Mouse (Mus musculus) lung, postnatal 4 days (tissue): ENCODE data around the gene Ctbp1.
A peak's percentile ranks its signal among the peaks of the same experiment; 100 is the strongest.

ENCODE experiments used
- DNase-seq, 2 experiments: peaks; one replicate each; pipeline ENCODE4 v3.0.0; 2021

The Ctbp1 gene

DNA sequence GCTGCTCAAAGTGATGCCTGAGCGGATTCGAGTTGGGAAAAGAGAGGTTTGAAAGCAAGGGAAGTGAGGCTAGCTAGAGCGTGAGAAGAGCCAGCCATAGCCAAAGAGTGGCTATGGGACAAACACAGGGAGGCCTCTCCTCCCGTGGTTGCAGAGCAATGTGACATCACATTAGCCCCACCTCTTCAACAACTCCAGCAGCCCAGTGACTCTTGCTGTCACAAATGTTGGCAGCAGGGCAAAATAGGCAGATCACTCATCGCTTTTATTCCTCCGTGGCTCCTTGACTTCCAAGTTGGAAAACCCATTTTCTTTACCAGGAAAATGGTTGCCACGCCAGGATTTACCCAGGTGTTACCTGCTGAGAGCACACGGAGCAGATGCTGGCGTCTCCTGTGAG lies 67.7 kb downstream of the Ctbp1 start:
- DNase-seq, result no peak

DNA sequence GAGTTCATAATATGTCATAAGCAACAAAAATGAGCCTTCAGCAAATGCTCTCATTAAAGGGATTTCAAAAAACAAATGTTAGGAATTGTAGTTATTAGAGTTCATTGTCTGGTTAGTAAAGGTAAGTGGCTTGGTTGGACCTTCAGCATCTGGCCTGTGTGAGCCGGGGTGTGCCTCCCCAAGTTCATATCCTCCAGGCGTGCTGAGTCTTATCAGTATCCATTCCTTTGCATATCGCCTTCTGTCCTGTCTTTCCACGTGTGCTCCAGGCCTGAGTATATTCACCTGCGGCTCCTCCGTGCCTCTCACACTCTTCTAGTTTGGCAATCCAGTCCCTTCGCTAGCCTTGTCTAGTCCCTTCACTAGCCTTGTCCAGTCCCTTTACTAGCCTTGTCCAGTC lies 68.5 kb downstream of the Ctbp1 start:
- DNase-seq, result no peak

- no peak for DNase-seq
These were observed 70.5 kb downstream of the Ctbp1 start for GRCm38 (mm10) chr5:33204284-33204683.

DNA sequence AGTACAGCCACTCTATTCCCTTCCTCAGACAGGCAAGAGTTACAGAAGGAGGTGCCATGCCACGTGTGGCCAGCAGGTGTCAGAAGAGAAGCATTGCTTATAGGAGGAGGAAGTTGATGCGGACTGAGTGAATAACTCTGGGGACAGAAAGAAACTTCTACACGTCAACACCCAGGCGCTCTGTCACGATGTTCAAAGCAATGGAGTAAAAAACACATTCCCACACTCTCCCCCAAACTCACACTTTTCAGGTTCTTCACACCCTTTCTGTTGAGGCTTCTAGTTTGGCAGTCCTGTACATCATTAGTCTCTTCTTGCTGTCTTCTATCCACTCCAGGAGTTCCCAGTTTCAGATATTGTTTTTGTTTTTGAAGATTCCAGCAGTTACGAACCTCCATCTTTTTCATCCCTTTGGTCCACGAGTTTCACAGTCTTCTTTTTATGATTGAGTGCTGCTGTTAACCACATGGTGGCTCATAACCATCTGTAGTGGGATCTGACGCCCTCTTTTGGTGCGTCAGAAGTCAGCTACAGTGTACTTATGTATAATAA lies 71.0 kb downstream of the Ctbp1 start:
- DNase-seq, result peak; percentile 79 to 85

DNA sequence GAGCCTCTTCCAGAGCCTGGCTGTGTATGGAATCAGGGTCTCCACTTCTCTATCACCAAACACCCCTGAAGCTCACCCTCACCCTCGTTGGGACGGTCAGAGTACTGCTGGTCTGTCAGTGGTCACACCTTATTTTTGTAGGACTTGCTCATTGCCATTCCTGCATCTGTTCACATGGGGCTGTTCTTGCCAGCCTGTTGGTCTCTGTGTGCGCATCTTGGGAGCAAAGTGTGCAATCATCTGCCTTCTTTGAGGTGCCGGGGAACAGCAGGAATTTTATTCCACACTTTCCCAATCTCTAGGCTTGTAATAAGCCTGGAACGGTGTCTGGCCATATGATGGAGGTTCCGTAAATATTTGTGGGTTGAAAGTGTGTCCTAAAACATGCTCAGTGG lies 71.6 kb downstream of the Ctbp1 start:
- DNase-seq, result no peak

DNA sequence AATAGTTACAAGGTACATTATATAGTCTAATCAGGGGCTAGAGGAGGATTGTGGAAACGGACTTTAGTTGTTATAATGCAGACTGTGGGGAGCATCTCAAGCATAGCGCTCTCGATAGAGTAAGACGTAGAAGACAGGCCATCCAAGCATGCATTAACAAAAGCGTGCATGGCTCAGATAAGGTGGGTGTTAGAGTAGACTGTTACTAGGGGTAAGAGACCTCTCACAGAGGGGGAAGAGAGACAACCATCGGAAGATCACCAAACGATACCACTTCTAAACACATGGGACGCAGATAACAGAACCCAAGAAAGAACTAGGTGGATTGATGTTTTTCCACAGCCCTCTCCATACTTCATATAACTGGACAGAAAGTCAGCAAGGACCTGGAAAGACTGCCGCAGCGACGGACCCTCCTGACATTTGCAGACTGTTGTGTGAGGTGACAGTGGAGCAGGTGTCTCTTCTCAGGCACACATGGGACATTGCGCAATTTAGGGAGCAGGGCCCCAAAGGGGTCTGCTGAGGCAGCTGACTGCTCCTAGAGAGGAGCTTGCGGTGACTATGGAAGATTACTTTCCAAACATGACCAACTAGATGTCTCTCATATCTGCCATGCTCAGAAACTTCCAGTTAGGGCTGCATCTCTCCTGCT lies 72.2 kb downstream of the Ctbp1 start:
- no peak for DNase-seq

GRCm38 (mm10) chr5:33201697-33202096 lies 73.1 kb downstream of the Ctbp1 start:
- DNase-seq, result no peak

DNA sequence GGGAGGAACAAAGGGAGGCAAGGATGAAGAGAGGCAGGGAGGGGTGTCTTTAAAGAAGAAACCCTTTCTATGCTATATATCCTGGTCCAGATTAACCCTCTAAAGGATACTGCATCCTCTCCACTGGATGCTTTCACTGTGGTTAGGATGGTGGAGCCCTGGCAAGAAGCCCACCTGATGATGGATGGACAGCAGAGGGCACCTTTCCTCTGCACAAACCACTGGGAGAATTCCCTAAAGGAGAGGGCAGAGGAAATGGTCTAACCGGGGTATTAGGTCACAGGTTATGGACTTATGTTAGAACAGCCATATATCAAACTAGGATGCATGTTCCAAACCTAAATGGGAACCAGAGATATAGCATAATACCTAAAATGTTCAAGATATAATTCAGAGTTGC lies 74.7 kb downstream of the Ctbp1 start:
- no peak for DNase-seq
